Mouse (Mus musculus) small intestine, adult 10 weeks (tissue): ENCODE results near the gene Hist1h2ah. TPM values are rescaled to one million over a fixed set of nuclear protein-coding genes. Genes with fewer than 3 reads are reported as not detected.

ENCODE experiments used
- polyA plus RNA-seq: library from polyadenylated mRNA; stranded (reverse); fragments of 350-450 nt; fragmentation: Illumina TruSeq; extraction: RNeasy Lipid Tissue Mini Kit (QIAGEN cat#74804); gene quantifications from one replicate; pipeline ENCODE4 v1.2.3, GENCODE M21; 2014; ENCODE audit warnings: low replicate concordance

Hist1h2ah gene
- polyA plus RNA-seq: not detected

GRCm38 (mm10) chr13:22035267-22036148 is at the start of gene Hist1h2ah, which contains the start of gene Hist1h2bk:
Gene Hist1h2ah, minus strand, starts transcription at chr13:22035568.
Gene Hist1h2bk, plus strand, starts transcription at chr13:22035870.

DNA sequence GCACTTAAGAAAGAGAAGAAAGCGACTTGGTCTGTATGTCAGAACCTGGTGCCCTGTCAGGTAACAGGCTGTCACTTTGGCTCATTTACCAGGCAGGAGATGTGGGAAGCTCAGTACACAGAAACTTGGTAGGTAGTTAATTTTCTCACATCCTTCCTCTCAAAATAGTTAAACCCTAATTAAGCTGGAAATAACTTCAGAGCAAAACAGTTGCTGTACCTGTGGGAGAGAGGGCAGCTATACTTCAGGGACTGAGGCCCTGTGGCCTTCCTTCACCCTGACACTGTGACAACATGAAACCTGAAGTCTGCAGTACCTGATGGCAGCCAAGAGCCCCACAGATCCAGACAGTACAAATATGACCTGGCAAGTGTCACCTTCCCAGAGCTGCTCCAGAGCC is 48.8 kb upstream of the Hist1h2ah start, which contains the start of gene Vmn1r188:
Gene Vmn1r188, plus strand, starts transcription at position 301 of the 400 bp plus-strand sequence.

GRCm38 (mm10) chr13:22042568-22043502 is 7.5 kb upstream of the Hist1h2ah start, which contains the start of the genes Hist1h2ag and Hist1h2bj:
Gene Hist1h2ag, minus strand, starts transcription at chr13:22042944.
Gene Hist1h2bj, plus strand, starts transcription at chr13:22043214.

GRCm38 (mm10) chr13:22041142-22041536 is 5.8 kb upstream of the Hist1h2ah start, which contains the start of gene Hist1h4i:
Gene Hist1h4i, minus strand, starts transcription at chr13:22041362.

DNA sequence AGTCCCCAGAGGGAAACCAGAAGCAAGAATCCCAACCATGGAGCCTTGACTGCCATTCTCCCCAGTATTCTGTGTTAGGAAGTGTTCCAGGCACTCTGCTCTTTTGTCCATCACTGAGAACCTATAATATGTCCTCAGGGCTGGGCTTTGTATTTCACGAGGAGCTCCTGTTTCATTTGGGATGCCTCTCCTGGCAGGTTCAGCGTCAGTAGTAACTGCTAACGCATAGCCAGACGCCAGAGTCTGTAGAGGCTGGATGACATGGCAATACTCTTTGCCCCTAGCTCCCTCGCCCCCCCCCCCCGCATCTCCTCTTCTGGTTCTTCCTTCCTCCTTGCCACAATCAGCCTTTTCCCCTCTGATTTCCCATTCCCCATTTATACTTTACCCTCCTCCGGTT is 25.7 kb downstream of the Hist1h2ah start, which contains the start of gene Prss16:
Gene Prss16, minus strand, starts transcription at position 101 of the 400 bp plus-strand sequence.

Other genes starting within 250 kb of the Hist1h2ah start
- gene Hist1h2an, start 248.3 kb downstream of the Hist1h2ah start, polyA plus RNA-seq: not detected
- gene Hist1h2bp, start 248.1 kb downstream of the Hist1h2ah start, polyA plus RNA-seq: not detected
- 1.1 TPM for gene Hist1h2bq, start 225.4 kb downstream of the Hist1h2ah start, polyA plus RNA-seq
- not detected for gene Hist1h2ao, start 225.1 kb downstream of the Hist1h2ah start, polyA plus RNA-seq
- not detected for gene Hist1h4m, start 223.8 kb downstream of the Hist1h2ah start, polyA plus RNA-seq
- not detected for gene Hist1h4n, start 203.4 kb downstream of the Hist1h2ah start, polyA plus RNA-seq
- not detected for gene Hist1h2ap, start 202.1 kb downstream of the Hist1h2ah start, polyA plus RNA-seq
- gene Hist1h2br, start 201.8 kb downstream of the Hist1h2ah start, polyA plus RNA-seq: 0.85 TPM
- gene Zfp184, start 90.5 kb downstream of the Hist1h2ah start, polyA plus RNA-seq: 0.93 TPM
- gene Pom121l2, start 54.4 kb downstream of the Hist1h2ah start, polyA plus RNA-seq: not detected
- 0.74 TPM for gene Prss16, start 25.8 kb downstream of the Hist1h2ah start, polyA plus RNA-seq
- not detected for gene Hist1h2bk, start 302 bp upstream of the Hist1h2ah start, polyA plus RNA-seq
- 2.1 TPM for gene Hist1h4i, start 5.8 kb upstream of the Hist1h2ah start, polyA plus RNA-seq
- not detected for gene Hist1h2ag, start 7.4 kb upstream of the Hist1h2ah start, polyA plus RNA-seq
- gene Hist1h2bj, start 7.6 kb upstream of the Hist1h2ah start, polyA plus RNA-seq: not detected
- gene Vmn1r188, start 48.9 kb upstream of the Hist1h2ah start, polyA plus RNA-seq: not detected
- gene Vmn1r189, start 70.3 kb upstream of the Hist1h2ah start, polyA plus RNA-seq: not detected
- gene Vmn1r191, start 148.4 kb upstream of the Hist1h2ah start, polyA plus RNA-seq: not detected
- gene Vmn1r192, start 155.6 kb upstream of the Hist1h2ah start, polyA plus RNA-seq: not detected
- not detected for gene Vmn1r193, start 187.6 kb upstream of the Hist1h2ah start, polyA plus RNA-seq
- not detected for gene Vmn1r194, start 208.6 kb upstream of the Hist1h2ah start, polyA plus RNA-seq
- not detected for gene Vmn1r195, start 235.0 kb upstream of the Hist1h2ah start, polyA plus RNA-seq